Mouse (Mus musculus): Measurements from ENCODE around the gene Tln2. TPM values are rescaled to one million over a fixed set of nuclear protein-coding genes. Genes with fewer than 3 reads are reported as not detected.

The Tln2 gene
- total and polyA plus RNA-seq, 2 experiments from 2014 or later = 31.3 to 45.9 TPM

DNA sequence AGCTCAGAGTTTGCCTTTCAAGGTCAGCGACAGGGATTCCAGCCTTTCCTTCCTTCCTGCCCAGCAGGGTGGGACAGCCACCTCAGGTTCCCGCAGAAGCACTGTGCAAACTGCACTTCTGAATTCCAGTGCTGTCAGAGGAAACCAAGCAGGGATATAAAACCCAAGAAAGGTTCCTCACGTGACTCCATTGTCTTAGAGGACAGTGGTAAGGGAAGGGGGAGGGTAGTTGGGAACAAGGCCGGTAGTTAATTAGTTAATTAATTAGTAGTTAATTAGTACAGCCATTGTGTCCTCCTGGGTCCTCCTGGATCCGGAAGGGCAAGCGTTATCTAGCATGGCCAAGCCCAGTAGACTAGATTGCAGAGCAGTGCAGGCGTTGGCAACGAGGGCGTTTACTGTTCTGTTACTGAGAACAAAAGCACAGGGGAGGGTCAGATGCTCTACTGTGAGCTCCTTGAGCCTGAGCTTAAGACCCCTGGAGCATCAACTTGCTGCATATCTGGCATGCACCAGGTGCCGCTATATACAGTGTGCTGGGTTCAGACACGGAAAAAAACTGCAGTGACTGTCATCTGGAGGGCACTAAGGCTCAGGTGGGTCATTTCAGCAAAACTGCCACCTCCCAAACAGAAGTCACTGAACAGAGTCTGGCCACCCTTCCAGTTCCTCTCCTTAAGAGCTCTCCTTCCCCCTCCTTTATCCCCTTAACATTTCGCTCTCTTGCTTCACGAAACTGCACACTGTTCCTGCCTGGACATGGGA is 298.5 kb downstream of the Tln2 start:
- H3K9me3 ChIP-seq (ENCODE audit: low read length) = no peaks in the 10 kb centered on the region
- H3K4me1 ChIP-seq (ENCODE audit: insufficient read depth) = no peaks in the 10 kb centered on the region
- no peak overlapping the region for H3K4me2 ChIP-seq (ENCODE audit: low read depth)
- 19% methylated on average over 13 of the region's 13 CpGs for WGBS
- DNase-seq (no peak), ATAC-seq (no peak)
- no peak overlapping the region for H3K4me3 ChIP-seq (ENCODE audit: low read depth, low read length)
- no peak for TF ChIP-seq CTCF (IDR thresholded peaks at IDR 0.05; ENCODE audit: low read depth)
- H3K27me3 ChIP-seq (ENCODE audit: insufficient read depth, low read length) = no peaks in the 10 kb centered on the region
- no peak overlapping the region for H3K27ac ChIP-seq (ENCODE audit: low read depth, low read length)
- peaks cover 23% of the 10 kb centered on the region; the same call in 1 of the 2 replicates for H3K36me3 ChIP-seq (ENCODE audit: insufficient read depth)
- no peak overlapping the region for H3K9ac ChIP-seq

- no peak overlapping the region for H3K9ac ChIP-seq
- H3K9me3 ChIP-seq (ENCODE audit: low read length) = no peaks in the 10 kb centered on the region
- H3K4me1 ChIP-seq (ENCODE audit: insufficient read depth) = no peaks in the 10 kb centered on the region
- DNase-seq = no peak
- no peak for ATAC-seq
- H3K27me3 ChIP-seq (ENCODE audit: insufficient read depth, low read length) = no peaks in the 10 kb centered on the region
- H3K4me2 ChIP-seq (ENCODE audit: low read depth) = no peak overlapping the region
- no peak for TF ChIP-seq CTCF (IDR thresholded peaks at IDR 0.05; ENCODE audit: low read depth)
- H3K27ac ChIP-seq (ENCODE audit: low read depth, low read length) = no peak overlapping the region
- no peak overlapping the region for H3K4me3 ChIP-seq (ENCODE audit: low read depth, low read length)
- peaks cover 12% of the 10 kb centered on the region for H3K36me3 ChIP-seq (ENCODE audit: insufficient read depth)
- WGBS = 77% methylated on average over 2 of the region's 2 CpGs
Observed at GRCm38 (mm10) chr9:67250141-67250540, 309.4 kb downstream of the Tln2 start.

DNA sequence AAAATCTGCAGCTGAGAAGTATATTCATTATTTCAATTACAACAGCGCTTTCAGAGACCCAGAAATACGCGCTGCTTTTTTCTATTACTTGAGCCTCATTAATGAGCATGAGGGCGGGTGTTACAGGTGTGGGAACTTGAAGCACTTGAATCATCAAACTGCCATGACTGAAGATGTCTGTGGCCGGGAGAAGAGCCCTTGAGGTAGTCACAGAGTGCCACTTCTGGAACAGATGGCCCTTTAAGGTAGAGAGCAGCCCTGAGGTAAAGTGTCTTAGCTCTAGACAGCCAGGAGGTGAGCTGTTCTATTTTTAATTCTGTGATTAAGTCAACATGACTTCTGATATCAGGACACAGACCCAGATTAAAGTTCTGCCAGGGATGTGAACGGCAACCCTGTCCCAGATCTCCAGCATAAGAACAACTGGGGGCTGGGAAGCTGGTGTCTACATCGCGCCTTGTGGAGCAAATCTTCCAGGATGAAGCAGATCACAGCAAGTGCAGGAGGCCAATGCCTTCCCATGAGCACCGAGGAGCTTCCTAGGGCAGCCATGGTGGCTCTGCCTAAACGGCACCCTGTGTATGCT is 312.0 kb downstream of the Tln2 start:
- Histone ChIP-seq H3K4me3 (ENCODE audit: low read depth, low read length) (no peak overlapping the region), H3K9me3 (ENCODE audit: low read length) (no peaks in the 10 kb centered on the region), H3K9ac (no peak overlapping the region), H3K4me2 (ENCODE audit: low read depth) (no peak overlapping the region), H3K27ac (ENCODE audit: low read depth, low read length) (no peak overlapping the region), H3K4me1 (ENCODE audit: insufficient read depth) (no peaks in the 10 kb centered on the region), H3K27me3 (ENCODE audit: insufficient read depth, low read length) (no peaks in the 10 kb centered on the region), H3K36me3 (ENCODE audit: insufficient read depth) (no peaks in the 10 kb centered on the region)
- ATAC-seq = no peak
- WGBS = 84% methylated on average over 10 of the region's 10 CpGs
- no peak for DNase-seq
- TF ChIP-seq CTCF (IDR thresholded peaks at IDR 0.05; ENCODE audit: low read depth) = no peak

- TF ChIP-seq CTCF (IDR thresholded peaks at IDR 0.05; ENCODE audit: low read depth) = peak; percentile 42
- Histone ChIP-seq H3K9me3 (ENCODE audit: low read length) (no peaks in the 10 kb centered on the region), H3K4me3 (ENCODE audit: low read depth, low read length) (no peak overlapping the region), H3K4me1 (ENCODE audit: insufficient read depth) (no peaks in the 10 kb centered on the region), H3K4me2 (ENCODE audit: low read depth) (no peak overlapping the region), H3K9ac (no peak overlapping the region), H3K36me3 (ENCODE audit: insufficient read depth) (peaks cover 9% of the 10 kb centered on the region), H3K27ac (ENCODE audit: low read depth, low read length) (no peak overlapping the region), H3K27me3 (ENCODE audit: insufficient read depth, low read length) (no peaks in the 10 kb centered on the region)
- WGBS = 99% methylated on average over 2 of the region's 2 CpGs
- no peak for ATAC-seq
- no peak for DNase-seq
Observed at GRCm38 (mm10) chr9:67245265-67245664, 314.2 kb downstream of the Tln2 start.

GRCm38 (mm10) chr9:67241683-67242082 is 317.8 kb downstream of the Tln2 start:
- WGBS = 75% methylated on average over 5 of the region's 5 CpGs
- peaks cover 16% of the 10 kb centered on the region for H3K36me3 ChIP-seq (ENCODE audit: insufficient read depth)
- H3K4me3 ChIP-seq (ENCODE audit: low read depth, low read length) = no peak overlapping the region
- no peaks in the 10 kb centered on the region for H3K9me3 ChIP-seq (ENCODE audit: low read length)
- H3K27ac ChIP-seq (ENCODE audit: low read depth, low read length) = no peak overlapping the region
- no peaks in the 10 kb centered on the region for H3K4me1 ChIP-seq (ENCODE audit: insufficient read depth)
- no peak for DNase-seq
- no peak for ATAC-seq
- no peak for TF ChIP-seq CTCF (IDR thresholded peaks at IDR 0.05; ENCODE audit: low read depth)
- no peak overlapping the region for H3K9ac ChIP-seq
- no peaks in the 10 kb centered on the region for H3K27me3 ChIP-seq (ENCODE audit: insufficient read depth, low read length)
- H3K4me2 ChIP-seq (ENCODE audit: low read depth) = no peak overlapping the region

DNA sequence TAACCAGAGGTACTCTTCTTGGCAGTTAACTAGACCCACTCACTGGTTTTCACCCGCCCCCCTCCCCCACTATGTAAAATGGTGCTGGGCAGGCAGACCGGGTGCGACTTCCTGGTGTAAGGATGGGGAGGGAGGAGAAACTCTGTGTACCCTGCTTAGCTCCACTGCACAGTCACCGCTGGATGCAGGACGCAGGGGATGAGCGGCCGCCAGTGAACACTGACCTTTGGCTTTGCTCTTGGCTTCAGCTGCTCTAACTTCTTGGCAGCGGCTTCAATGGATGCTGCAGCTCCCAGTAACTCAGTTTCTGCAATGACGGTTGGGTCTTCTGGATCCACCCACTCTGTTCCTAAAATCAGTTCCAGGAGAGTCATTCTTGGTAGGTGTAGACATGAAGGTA is 319.0 kb downstream of the Tln2 start:
- no peak for TF ChIP-seq CTCF (IDR thresholded peaks at IDR 0.05; ENCODE audit: low read depth)
- H3K4me3 ChIP-seq (ENCODE audit: low read depth, low read length) = no peak overlapping the region
- no peaks in the 10 kb centered on the region for H3K9me3 ChIP-seq (ENCODE audit: low read length)
- no peaks in the 10 kb centered on the region for H3K4me1 ChIP-seq (ENCODE audit: insufficient read depth)
- H3K4me2 ChIP-seq (ENCODE audit: low read depth) = no peak overlapping the region
- ATAC-seq (no peak), DNase-seq (no peak)
- H3K27me3 ChIP-seq (ENCODE audit: insufficient read depth, low read length) = no peaks in the 10 kb centered on the region
- no peak overlapping the region for H3K9ac ChIP-seq
- H3K36me3 ChIP-seq (ENCODE audit: insufficient read depth) = peaks cover 16% of the 10 kb centered on the region
- H3K27ac ChIP-seq (ENCODE audit: low read depth, low read length) = no peak overlapping the region
- WGBS = 91% methylated on average over 9 of the region's 9 CpGs

- ATAC-seq = no peak
- H3K4me1 ChIP-seq (ENCODE audit: insufficient read depth) = no peaks in the 10 kb centered on the region
- no peak overlapping the region for H3K9ac ChIP-seq
- H3K4me3 ChIP-seq (ENCODE audit: low read depth, low read length) = no peak overlapping the region
- no peak overlapping the region for H3K27ac ChIP-seq (ENCODE audit: low read depth, low read length)
- DNase-seq = no peak
- no peaks in the 10 kb centered on the region for H3K9me3 ChIP-seq (ENCODE audit: low read length)
- TF ChIP-seq CTCF (IDR thresholded peaks at IDR 0.05; ENCODE audit: low read depth) = no peak
- WGBS = 78% methylated on average over 3 of the region's 3 CpGs
- H3K27me3 ChIP-seq (ENCODE audit: insufficient read depth, low read length) = no peaks in the 10 kb centered on the region
- peaks cover 16% of the 10 kb centered on the region for H3K36me3 ChIP-seq (ENCODE audit: insufficient read depth)
- H3K4me2 ChIP-seq (ENCODE audit: low read depth) = no peak overlapping the region
Observed at GRCm38 (mm10) chr9:67236987-67237386, 322.5 kb downstream of the Tln2 start.
